Mouse (Mus musculus) liver, postnatal 0 days (tissue): ENCODE data around the gene Celsr1. TPM values are rescaled to one million over a fixed set of nuclear protein-coding genes. Genes with fewer than 3 reads are reported as not detected.

Source experiments
- ATAC-seq: fragments of 200-750 bp; cut with Nextera tagmentation; 2 replicates; pipeline ENCODE4 v1.8.0; 2017; ENCODE audit warnings: mild to moderate bottlenecking, moderate library complexity
- DNase-seq: peaks from one replicate; pipeline ENCODE4 v3.0.0-alpha.2; 2016
- H3K27ac ChIP-seq: fragments of 300-500 bp; sonication (generic); 2 replicates; pipeline ENCODE4 v1.5.1; 2014; ENCODE audit warnings: antibody characterized with exemption, moderate library complexity, mild to moderate bottlenecking, low read depth
- H3K27me3 ChIP-seq: fragments of 300-500 bp; sonication (generic); 2 replicates; pipeline ENCODE4 v1.6.1; 2014; ENCODE audit warnings: low read length, control low read depth, mixed read lengths; ENCODE audit not compliant: insufficient read depth
- H3K36me3 ChIP-seq: fragments of 300-500 bp; sonication (generic); replicated peaks from 2 replicates; pipeline ENCODE4 v1.6.1; 2014; ENCODE audit warnings: mild to moderate bottlenecking, control low read depth, low read length, moderate library complexity, mixed read lengths; ENCODE audit not compliant: insufficient read depth
- H3K4me1 ChIP-seq: fragments of 300-500 bp; sonication (generic); 2 replicates; pipeline ENCODE4 v1.6.1; 2014; ENCODE audit warnings: antibody characterized with exemption, mild to moderate bottlenecking, control low read depth; ENCODE audit not compliant: insufficient read depth
- H3K4me2 ChIP-seq: fragments of 300-500 bp; sonication (generic); 2 replicates; pipeline ENCODE4 v1.6.1; 2014; ENCODE audit warnings: low read depth, mild to moderate bottlenecking, low read length, moderate library complexity, mixed read lengths
- H3K4me3 ChIP-seq: fragments of 300-500 bp; sonication (generic); 2 replicates; pipeline ENCODE4 v1.5.1; 2014; ENCODE audit warnings: low read depth, low read length
- H3K9ac ChIP-seq: fragments of 300-500 bp; sonication (generic); replicated peaks from 2 replicates; pipeline ENCODE4 v1.6.1; 2014; ENCODE audit warnings: mild to moderate bottlenecking, moderate library complexity
- H3K9me3 ChIP-seq: fragments of 300-500 bp; sonication (generic); 2 replicates; pipeline ENCODE4 v1.6.1; 2016; ENCODE audit warnings: mild to moderate bottlenecking, control low read depth, low read length, mixed read lengths
- CTCF ChIP-seq: sonication (generic); IDR thresholded peaks from 2 replicates; pipeline ENCODE4 v1.5.1; 2016; ENCODE audit warnings: antibody characterized with exemption, low read depth
- EP300 ChIP-seq: IDR thresholded peaks from 2 replicates; pipeline ENCODE4 v1.6.1; 2016; ENCODE audit warnings: antibody characterized with exemption, low read depth, mild to moderate bottlenecking
- WGBS: fragments of 180-500 bp; shearing (Covaris S2); extraction: QIAGEN DNeasy Blood & Tissue Kit; methylation state at CpG from one replicate; pipeline ENCODE4 v1.1.7; 2014; ENCODE audit not compliant: insufficient replicate concordance; 5-methylcytosine and 5-hydroxymethylcytosine counted together
- polyA plus RNA-seq: library from polyadenylated mRNA; unstranded; fragments of >200 nt; fragmentation: Nextera tagmentation; extraction: Ambion mirVana; gene quantifications from 2 replicates; pipeline ENCODE4 v1.2.1, GENCODE M21; 2015

The Celsr1 gene
- polyA plus RNA-seq, 1 experiment from 2014 or later, result 0.09 TPM

DNA sequence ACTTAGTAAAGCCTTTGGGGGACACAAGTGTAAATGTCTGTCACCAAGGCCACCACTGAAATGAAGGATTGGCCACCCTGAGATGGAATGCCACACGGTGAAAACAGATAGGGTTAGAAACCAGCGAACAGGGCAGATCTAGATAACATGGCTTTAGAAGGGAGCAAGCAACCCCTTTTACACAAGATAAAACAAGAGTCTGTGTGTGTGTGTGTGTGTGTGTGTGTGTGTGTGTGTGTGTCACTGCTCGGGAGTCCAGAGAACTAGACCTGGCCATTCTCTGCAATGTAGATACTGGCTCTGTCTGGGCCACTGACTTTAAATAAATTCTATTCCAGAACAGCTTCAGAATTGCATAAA, 51.2 kb downstream of the Celsr1 start:
- H3K27ac ChIP-seq, result no peak overlapping the region
- 0 out of 2 replicates have a peak overlapping the region, but pooled peaks have one; percentile 11 for H3K4me2 ChIP-seq
- no peak overlapping the region; the same call in 1 of the 2 replicates for H3K9ac ChIP-seq
- ATAC-seq, result peak; percentile 23; the same call in 1 of the 2 replicates
- 23% methylated on average over 3 of the region's 3 CpGs for WGBS
- H3K27me3 ChIP-seq, result no peaks in the 10 kb centered on the region
- no peaks in the 10 kb centered on the region for H3K36me3 ChIP-seq
- no peak overlapping the region for H3K4me3 ChIP-seq
- no peak for DNase-seq
- no peaks in the 10 kb centered on the region for H3K9me3 ChIP-seq
- TF ChIP-seq CTCF (no peak), EP300 (no peak)
- H3K4me1 ChIP-seq, result peaks cover 12% of the 10 kb centered on the region

DNA sequence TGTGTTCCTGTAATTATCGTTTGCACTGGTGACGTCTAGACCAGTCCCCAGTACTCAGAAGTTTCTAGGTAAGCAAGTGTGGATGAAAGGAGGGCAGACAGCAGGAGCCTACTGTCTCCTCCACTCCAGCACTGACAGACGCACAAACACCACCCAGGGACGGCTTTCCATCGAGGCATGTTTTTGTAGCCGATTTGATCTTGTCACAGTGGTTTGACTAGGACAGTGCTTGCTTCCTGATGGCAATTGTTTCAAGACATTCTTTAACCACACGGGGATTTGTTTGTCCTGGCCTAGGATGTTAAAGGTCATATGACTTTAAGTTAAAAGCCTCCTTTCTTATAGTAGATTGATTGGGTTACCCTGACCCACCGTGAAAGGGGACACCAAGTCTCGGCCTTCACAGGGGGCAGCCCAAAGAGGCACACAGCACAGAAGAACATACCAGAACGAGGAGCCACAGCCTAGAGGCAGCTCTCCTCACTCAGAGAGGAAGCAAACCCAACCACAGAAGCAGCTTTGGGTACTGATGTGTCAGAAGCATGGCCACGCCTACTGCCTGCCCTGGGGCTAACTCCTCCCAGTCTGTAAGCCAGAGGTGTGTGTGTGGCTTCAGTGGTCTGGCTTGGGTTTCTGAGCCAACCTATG, 51.7 kb downstream of the Celsr1 start:
- Histone ChIP-seq H3K9me3 (no peaks in the 10 kb centered on the region), H3K4me2 (peak overlapping the region; percentile 11; the same call in 1 of the 2 replicates), H3K27ac (peak overlapping the region; percentile 39; the same call in 1 of the 2 replicates), H3K9ac (no peak overlapping the region; the same call in 1 of the 2 replicates), H3K4me1 (peaks cover 12% of the 10 kb centered on the region), H3K4me3 (no peak overlapping the region), H3K36me3 (no peaks in the 10 kb centered on the region), H3K27me3 (no peaks in the 10 kb centered on the region)
- ATAC-seq (peak; percentile 74), DNase-seq (peak; percentile 58)
- TF ChIP-seq EP300, result no peak
- no peak for TF ChIP-seq CTCF
- WGBS, result 17% methylated on average over 11 of the region's 11 CpGs

DNA sequence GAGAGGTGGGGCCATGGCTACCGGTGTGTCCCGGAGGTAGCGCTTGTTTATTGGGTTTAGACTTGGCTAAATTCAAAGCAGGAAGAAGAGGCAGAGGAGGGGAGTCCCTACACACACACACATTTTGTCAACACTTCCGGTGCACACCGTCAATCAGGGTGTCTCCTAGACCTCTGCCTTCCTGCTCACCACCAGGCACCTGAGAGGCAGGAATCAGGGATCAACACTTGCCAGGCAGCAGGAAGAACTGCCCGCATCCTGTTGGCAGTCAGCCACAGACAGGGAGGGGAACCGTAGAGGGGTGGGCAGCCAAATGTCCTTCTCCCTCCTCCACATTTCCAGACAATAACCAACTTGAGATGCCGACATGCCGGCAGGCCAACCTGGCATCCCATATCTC, 56.5 kb downstream of the Celsr1 start:
- DNase-seq, result no peak

DNA sequence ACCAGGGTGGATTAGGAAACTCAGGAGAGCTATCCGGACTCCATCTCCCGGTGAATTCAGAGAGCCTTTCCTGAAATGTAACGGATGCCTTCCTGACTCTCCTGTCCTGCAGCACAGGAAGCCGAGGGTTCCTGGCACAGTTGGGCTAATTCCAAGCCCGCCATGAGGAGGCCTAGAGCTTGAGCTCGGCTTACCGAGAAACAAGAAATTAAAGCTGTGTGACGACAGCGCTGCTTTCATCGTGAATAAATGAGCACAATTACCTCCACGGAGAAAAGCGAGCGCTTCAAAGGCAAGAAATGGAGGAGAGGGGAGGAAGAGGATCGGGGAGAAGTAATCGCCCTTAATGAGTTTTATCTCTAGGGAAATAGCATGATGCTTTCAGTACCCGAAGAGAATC, 57.8 kb downstream of the Celsr1 start:
- no peak for DNase-seq
- H3K4me3 ChIP-seq, result no peak overlapping the region
- H3K4me2 ChIP-seq, result no peak overlapping the region
- no peak for ATAC-seq
- H3K27me3 ChIP-seq, result no peaks in the 10 kb centered on the region
- no peaks in the 10 kb centered on the region for H3K4me1 ChIP-seq
- 69% methylated on average over 16 of the region's 16 CpGs for WGBS
- no peak overlapping the region for H3K9ac ChIP-seq
- no peak overlapping the region for H3K27ac ChIP-seq
- H3K9me3 ChIP-seq, result no peaks in the 10 kb centered on the region
- TF ChIP-seq CTCF (no peak), EP300 (no peak)
- no peaks in the 10 kb centered on the region for H3K36me3 ChIP-seq

More for the DNA sequence above, 56.5 kb downstream of the Celsr1 start:
- no peaks in the 10 kb centered on the region for H3K9me3 ChIP-seq
- H3K4me1 ChIP-seq, result peaks cover 8% of the 10 kb centered on the region
- H3K27ac ChIP-seq, result no peak overlapping the region
- H3K9ac ChIP-seq, result no peak overlapping the region
- no peaks in the 10 kb centered on the region for H3K27me3 ChIP-seq
- no peak for TF ChIP-seq CTCF
- TF ChIP-seq EP300, result no peak
- H3K4me3 ChIP-seq, result no peak overlapping the region
- ATAC-seq, result no peak
- 52% methylated on average over 9 of the region's 9 CpGs for WGBS
- no peak overlapping the region for H3K4me2 ChIP-seq
- H3K36me3 ChIP-seq, result no peaks in the 10 kb centered on the region

DNA sequence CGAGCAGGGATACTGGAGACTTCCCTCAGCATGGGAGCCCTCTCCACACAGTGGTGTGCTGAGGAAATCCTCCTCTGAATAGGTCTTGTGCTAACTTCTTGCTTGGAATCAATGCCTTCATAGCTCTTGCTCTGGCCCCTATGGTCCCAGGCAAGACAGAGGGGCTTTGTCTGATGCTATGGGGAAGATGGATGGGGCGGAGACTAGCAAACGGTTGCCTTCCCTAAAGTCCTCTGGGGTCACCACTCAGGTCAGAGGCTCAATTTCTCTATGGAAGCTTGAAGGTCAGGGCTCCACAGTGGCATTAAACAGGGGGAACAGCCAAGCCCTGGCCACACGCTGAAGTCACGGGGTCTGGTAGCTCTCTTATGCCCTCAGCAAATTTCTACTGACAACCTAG, 62.0 kb downstream of the Celsr1 start:
- Histone ChIP-seq H3K9ac (no peak overlapping the region), H3K27me3 (no peaks in the 10 kb centered on the region), H3K4me3 (no peak overlapping the region), H3K9me3 (no peaks in the 10 kb centered on the region), H3K27ac (no peak overlapping the region), H3K36me3 (no peaks in the 10 kb centered on the region), H3K4me2 (no peak overlapping the region), H3K4me1 (peaks cover 3% of the 10 kb centered on the region)
- DNase-seq (no peak), ATAC-seq (no peak)
- WGBS, result 73% methylated on average over 5 of the region's 5 CpGs
- TF ChIP-seq EP300 (no peak), CTCF (no peak)

DNA sequence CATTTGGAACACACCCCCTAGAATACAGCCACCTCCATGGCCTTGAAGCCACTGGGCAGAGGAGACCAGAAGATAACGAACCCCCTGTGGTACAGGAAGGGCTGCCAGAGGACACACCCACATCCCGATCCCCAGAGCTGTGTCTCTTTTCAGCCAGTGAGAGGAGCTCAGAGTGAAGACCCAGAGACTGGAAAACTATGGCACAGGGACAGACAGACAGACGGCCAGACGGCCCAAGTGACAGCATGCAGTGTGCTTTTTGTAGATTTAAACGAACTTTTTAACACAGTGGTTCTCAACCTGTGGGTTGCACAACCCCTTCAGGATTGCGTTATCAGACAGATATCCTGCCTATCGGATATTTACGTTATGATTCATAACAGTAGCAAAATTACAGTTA, 63.1 kb downstream of the Celsr1 start:
- H3K36me3 ChIP-seq, result no peaks in the 10 kb centered on the region
- 30% methylated on average over 8 of the region's 8 CpGs for WGBS

More for the DNA sequence above, 63.1 kb downstream of the Celsr1 start:
- ATAC-seq (no peak), DNase-seq (no peak)
- H3K4me2 ChIP-seq, result no peak overlapping the region
- TF ChIP-seq CTCF (no peak), EP300 (no peak)
- H3K9ac ChIP-seq, result no peak overlapping the region
- no peak overlapping the region for H3K4me3 ChIP-seq
- H3K9me3 ChIP-seq, result no peaks in the 10 kb centered on the region
- H3K27ac ChIP-seq, result no peak overlapping the region
- H3K27me3 ChIP-seq, result no peaks in the 10 kb centered on the region
- H3K4me1 ChIP-seq, result peaks cover 3% of the 10 kb centered on the region
